Mouse (Mus musculus) retina, postnatal 7 days (tissue): Measurements from ENCODE around the gene Gm43302.
"Not testable (repeated sequence)": the region's sequence is repeated elsewhere in the genome, so short reads cannot be mapped to it uniquely, and the experiment has no call there.

Experiments used
- DNase-seq: peaks from one replicate; pipeline ENCODE4 v3.0.0-alpha.2; 2012; ENCODE audit warnings: low read depth, low spot score

The Gm43302 gene

DNA sequence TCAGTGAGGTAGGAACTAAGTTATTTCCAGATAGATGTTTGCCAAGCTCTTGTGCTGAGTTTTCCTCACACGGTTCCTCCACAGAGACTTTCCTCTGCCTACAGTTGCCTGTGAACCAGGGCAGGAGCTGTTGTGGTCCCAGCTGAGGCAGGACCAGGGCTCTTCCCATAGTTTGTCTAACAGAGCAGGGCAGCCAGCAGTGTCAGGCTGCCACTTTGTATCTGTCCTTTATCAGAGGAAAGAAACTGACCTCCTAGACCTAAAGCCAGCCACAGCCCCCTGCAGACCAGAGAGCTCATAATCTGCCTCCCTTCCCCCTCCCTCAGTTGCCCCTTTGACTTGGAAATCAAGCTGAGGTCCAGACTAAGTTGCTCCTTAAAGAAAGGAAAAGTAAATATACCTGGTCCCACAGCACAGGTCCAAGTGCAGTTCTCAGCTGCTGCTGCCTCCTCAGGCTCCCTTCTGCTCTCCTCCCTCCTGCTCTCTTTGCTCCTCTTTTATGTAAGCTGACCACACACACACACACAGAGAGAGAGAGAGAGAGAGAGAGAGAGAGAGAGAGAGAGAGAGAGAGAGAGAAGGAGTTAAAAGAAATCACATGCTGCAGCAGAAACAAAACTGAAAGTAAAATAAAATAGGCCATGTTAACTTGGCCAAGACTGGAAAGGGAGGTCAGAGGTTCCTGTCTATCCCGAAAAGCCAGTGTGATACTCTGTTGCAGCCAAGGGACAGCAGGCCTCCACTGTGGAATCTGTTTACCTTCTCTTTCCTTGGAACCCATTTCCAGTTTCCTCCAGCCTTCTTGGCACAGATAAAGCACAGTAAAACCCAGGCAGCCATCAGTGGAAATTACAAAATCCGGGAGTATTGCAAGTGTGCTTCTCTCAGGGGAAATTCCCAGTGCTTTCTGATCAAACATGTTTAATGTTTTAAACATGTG, at the start of gene Gm43302, which contains the start of gene Gbp6:
TSS of gene Gm43302 (minus strand) at position 470 of the 940 bp plus-strand sequence.
TSS of gene Gbp6 (minus strand) at position 473 of the 940 bp plus-strand sequence.
- DNase-seq, result not testable (repeated sequence)

DNA sequence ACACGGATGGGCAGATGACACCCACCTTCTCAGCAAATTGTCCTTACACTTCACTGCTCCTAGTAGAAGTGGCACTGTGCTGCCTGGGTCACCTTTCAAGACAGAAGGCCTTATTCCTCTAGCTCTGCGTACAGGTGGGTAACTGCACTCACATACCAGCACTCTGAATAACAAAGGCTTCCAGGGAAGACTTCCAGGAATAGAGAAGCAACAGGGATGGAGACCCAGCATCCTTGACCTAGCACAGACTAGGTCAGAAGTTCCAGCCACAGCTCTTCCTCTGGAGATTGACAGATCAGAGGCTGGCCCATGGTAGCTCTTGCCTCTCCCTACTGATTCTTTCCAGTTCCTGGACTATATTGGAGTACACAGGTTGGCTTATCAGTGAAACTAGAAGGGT, 47.8 kb upstream of the Gm43302 start:
- DNase-seq, result no peak

DNA sequence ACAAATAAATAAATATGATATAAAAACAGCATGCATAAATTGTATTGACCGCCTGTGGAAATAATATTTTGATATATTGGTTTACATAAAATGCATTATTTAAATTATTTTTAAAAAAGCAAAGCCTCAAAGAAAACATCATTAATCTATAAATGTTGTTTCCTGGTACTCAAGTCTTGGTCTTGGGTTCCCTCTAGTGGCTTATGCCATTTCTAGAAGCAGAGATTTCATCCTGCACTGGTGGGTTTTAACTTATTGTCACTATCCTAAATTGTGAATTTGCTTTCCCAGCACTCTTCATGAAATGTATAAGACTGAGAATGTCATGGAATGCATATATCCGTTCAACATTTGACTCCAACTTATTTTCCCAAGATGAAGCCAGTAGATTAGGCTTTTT, 29.0 kb upstream of the Gm43302 start:
- peak; percentile 2 for DNase-seq

DNA sequence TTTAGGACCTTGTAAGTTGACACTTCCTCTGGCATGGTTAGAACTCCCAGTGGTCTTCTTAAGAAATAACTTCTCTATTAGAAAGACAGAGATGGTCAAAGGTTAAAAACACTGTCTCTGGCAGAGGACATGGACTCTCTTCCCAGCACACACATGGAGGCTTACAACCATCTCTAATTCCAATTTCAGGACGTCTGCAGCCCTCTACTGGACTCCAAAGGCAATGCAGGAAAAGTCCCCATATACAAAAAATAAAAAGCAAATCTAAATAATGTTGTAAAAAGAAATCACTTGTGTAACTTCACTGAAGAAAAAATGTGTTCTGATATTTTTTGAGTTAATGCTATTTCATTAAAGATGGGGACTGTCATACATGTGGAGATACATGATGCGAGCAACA, 17.4 kb upstream of the Gm43302 start:
- no peak for DNase-seq

DNA sequence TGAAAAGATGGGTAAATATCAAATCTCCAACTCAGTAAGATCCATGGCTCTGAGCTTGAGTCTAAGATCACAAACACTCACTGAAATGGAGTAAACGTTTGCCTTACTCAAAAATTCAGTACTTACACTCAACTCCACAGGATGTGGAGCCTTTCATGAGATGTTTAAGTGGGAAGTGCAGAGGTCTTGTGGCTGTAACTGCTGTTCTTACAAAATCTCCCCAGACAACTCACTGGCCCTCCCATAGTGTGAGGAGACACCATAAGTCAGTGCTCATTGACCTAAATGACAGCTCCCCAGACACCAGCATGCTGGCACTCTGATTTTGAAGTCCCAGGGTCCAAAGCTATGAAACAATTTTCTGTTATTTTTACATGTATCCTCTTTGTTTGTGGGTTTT, 15.7 kb upstream of the Gm43302 start:
- not testable (repeated sequence) for DNase-seq

DNA sequence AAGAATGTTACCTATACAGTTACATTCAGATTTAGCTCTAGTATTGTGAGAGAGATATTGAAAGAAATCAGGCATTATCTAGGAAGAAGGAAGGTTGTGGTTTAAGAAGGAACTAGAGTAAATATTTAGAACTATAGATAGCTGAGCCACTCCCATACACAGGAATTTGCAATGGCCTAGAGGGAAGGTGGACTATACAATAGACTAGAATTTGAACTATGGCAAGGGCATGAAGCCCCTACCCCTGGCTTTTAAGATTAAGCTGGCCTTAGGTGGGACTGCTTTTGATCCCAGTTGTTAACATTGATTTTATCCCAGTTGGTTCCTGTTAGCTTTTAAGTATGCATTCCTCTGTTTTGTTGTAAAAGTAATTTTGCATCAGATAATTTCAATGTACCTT, 13.5 kb upstream of the Gm43302 start:
- DNase-seq, result not testable (repeated sequence)

DNA sequence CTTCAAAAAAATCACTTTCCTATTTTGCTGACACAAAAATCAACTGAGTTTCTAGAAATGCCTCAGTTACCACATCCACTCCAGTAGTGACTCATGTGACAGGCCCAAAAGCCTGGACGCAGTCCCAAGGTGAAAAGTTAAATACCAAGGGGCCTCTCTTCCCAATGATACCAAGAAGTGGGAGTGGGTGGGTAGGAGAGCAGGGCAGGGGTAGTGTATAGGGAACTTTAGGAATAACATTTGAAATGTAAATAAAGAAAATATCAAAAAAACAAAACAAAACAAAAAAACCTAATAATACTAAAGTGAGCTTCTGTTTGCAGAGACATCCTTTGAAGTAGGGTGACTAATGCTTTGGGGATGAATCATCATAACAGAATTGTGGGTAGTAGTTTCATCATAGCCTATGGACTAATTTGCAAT, 12.7 kb upstream of the Gm43302 start:
- DNase-seq, result no peak

DNA sequence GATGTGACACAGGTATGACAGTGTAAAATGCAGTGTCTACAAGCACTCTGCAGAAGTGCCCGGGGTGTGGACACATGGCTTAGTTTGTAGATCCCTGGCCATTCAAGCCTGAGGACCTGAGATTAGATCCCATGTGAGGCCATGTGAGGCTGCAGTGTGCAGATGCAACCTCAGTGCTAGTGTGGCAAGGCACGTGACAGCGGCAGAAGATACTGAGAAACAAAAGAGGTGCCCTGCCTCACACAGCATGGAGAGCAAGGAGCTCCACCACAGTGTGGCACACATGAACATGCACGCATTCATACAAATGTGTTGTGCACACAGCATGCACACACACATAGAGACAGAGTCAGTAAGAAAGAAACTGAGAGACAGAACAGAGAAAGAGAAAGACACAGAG, 12.2 kb upstream of the Gm43302 start:
- not testable (repeated sequence) for DNase-seq

DNA sequence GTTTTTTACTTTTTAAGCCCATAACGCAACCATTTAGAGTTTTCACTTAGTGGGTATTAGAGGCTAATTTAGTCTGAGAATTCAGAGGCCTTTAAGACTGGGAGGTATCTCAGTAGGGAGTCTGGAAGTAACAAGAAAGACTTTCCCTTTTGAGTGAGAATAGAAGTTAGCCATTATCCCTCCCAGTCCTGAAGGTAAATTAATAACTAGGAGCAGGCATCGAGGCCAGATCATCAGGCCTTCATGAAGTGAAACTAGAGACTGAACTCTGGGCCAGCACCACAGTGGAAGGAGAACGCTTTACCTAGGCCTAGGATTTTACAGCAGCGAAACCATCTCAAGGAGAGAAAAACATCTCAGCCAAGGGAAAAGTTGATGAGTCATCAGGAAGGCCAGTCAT, 8.5 kb upstream of the Gm43302 start:
- DNase-seq, result no peak

DNA sequence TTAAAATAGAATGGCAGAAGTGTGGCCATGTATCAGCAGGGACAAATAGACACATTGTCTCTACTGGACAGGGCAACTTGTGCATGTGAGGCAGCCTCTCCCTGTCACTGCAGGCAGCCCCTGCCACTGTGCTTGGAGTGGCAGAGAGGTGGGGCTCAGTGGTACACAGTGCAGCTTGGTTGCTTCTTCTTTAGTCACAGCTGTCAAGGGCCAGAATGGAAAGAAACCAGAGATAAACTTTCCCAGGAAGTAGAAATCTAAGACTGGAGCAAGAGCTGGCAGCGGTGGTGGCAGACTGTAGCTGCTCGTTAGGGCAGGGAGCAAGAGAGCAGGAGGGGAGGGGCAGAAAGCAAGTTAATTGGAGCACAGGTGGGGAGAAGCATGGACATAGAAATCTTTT, 8.0 kb upstream of the Gm43302 start:
- DNase-seq, result no peak

DNA sequence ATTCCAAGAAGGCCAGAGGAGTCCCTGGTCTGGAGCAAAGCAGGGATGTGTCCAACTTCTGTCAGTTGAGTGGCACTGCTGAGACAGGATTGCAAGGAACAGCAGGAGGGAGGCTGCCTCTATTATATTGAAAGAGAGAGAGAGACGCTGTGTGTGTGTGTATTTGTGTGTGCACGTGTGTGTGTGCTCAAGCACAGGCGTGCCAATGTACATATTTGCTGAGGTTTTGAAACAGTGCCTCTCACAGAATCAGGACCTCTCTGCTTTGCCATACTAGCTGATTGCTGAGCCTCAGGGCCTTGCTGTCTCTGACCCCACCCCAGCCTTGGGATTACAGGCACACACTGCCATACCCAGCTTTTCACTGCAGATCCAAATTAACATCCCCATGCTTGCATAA, 2.3 kb upstream of the Gm43302 start:
- DNase-seq, result no peak

DNA sequence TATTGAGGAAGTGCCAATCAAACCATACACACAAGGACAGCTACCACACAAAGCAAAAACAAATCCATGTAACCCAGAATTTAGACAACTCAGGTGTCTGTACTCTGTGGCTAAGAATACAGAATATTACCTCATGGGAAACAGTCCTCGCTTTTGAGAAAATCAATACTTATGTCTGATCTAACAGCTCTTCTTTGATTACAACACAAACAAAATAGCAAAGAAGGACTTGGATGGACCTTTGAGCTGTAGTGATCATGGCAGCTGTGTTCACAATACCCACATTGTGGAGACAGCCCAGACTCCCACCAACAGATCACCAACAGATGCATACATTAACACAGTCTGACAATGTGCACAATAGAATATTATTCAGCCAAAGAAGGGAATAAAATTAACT, 1.0 kb downstream of the Gm43302 start:
- no peak for DNase-seq

DNA sequence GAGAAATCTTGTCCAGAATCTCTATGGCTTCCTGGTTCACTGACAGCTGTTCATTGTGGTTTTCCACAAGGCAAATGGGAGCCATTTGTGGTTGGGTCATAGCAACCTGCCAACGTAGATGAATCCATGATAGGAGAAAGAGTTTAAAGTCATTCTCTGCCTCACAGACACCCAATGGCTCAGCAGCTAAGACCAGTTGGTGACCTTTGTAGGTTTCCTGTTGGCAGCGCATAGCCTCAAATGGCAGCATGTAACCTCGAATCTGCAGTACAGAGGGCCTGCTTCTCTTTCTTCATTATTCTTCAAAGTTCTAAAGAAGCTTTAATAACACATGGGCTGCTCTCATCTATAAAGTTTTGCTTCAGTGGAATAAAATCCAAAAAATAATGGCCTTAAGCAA, 2.6 kb downstream of the Gm43302 start:
- not testable (repeated sequence) for DNase-seq

DNA sequence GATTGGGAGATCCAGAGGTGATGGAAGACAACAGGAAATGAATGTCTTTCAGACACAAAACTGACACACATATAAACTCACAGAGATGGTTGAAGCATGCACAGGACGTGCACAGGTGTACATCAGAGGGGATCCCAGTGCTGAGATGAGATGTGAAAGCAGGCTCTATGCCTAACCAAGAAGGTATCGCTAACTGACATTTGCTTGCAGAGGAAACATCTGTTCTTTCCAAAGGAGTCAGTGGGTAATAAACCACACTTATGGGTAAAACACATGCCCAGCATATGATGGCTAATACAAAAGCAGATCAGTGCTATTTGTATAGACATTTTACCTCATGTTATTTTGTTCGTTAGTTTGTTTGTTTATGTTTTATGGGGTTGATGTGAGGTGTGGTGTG, 32.8 kb downstream of the Gm43302 start:
- DNase-seq, result not testable (repeated sequence)

DNA sequence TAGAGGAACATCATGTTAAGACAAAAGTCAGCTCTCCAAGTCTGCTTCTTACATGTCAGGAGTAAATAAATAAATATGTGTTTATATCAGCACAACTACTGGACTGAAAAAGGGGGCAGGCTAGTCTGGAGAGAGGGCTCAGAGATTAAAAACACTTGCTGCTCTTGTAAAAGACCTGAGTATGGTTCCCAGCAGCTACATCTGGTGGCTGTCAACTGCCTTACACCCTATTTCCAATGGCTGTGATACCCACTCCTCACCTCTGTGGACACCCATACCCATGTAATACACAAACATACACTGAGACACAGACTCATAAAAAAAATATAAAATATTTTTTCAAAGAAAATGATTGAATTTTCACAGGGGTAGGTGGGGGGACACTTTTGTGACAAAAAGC, 41.0 kb downstream of the Gm43302 start:
- DNase-seq, result no peak

DNA sequence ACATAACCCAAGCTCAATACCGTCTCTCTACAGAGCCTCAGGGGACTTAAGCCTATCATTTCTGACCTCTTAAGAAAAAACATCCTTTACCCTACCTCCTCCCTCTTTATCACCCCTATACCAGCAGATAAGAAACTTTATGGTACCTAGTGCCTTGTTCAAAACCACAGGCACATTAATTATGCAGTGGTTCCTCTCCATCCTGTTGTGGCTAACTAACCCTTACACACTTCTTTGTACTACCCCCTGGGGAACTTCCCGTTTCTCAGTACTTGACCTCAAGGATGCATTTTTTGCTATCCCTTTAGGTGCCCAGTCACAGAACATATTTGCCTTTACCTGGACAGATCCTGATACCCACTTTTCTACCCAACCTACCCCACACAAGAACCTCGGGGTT, 48.8 kb downstream of the Gm43302 start:
- DNase-seq, result not testable (repeated sequence)

DNA sequence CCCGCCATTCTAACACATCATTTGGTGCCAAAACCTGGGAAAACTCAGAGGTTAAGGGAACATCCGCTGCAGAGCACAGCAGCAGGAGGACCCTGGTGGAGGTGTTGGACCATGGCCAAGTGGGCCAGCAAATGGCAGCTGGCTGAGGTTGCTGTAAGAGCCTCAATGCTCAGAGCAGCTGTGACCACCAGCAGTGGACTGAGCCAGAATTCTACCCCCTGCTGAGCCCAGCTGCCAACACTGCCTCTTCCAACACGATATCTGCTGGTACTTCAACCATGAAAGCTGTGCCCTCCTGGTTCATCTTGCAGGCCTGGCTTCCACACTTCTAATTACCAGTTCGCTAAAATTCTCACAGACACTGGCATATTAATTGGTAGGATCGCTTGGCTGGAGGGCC, 52.5 kb downstream of the Gm43302 start:
- not testable (repeated sequence) for DNase-seq

DNA sequence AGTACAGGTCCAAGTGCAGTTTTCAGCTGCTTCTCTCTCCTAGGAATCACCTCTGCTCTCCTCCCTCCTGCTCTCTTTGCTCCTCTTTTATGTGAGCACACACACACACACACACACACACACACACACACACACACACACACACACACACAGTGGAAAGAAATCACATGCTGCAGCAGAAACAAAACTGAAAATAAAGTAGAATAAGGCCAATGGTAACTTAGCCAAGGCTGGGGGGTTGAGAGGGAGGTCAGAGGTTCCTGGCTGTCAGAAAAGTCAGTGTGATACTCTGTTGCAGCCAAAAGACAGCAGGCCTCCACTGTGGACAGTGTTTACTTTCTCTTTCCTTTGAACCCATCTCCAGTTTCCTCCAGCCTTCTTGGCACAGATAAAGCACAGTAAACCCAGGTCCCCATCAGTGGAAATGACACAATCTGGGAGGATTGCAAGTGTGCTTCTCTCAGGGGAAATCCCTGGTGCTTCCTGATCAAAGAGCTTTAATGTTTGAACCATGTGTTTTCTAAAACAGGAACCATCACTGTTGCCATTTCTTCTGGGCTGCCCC, 53.9 kb downstream of the Gm43302 start, which contains the start of gene Gbp10:
TSS of gene Gbp10 (minus strand) at position 51 of the 565 bp plus-strand sequence.
- DNase-seq, result not testable (repeated sequence)

DNA sequence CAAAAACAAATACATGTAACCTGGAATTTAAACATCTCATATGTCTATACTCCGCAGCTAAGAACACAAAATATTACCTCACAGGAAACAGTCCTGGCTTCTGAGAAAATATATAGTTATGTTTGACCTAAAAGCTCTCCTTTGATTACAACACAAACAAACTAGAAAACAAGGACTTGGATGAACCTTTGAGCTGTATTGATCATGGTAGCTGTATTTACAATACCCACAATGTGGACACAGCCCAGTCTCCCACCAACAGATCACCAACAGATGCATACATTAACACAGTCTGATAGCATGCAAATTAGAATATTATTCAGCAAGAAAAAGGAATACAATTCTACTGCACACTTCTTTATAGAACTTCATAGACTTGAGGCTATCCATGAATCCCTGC, 55.1 kb downstream of the Gm43302 start:
- not testable (repeated sequence) for DNase-seq

DNA sequence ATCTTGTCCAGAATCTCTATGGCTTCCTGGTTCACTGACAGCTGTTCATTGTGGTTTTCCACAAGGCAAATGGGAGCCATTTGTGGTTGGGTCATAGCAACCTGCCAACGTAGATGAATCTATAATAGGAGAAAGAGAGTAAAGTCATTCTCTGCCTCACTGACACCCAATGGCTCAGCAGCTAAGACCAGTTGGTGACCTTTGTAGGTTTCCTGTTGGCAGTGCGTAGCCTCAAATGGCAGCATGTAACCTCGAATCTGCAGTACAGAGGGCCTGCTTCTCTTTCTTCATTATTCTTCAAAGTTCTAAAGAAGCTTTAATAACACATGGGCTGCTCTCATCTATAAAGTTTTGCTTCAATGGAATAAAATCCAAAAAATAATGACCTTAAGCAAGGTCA, 57.5 kb downstream of the Gm43302 start:
- not testable (repeated sequence) for DNase-seq

DNA sequence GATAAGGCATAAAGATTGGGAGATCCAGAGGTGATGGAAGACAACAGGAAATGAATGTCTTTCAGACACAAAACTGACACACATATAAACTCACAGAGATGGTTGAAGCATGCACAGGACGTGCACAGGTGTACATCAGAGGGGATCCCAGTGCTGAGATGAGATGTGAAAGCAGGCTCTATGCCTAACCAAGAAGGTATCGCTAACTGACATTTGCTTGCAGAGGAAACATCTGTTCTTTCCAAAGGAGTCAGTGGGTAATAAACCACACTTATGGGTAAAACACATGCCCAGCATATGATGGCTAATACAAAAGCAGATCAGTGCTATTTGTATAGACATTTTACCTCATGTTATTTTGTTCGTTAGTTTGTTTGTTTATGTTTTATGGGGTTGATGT, 84.5 kb downstream of the Gm43302 start:
- DNase-seq, result not testable (repeated sequence)

DNA sequence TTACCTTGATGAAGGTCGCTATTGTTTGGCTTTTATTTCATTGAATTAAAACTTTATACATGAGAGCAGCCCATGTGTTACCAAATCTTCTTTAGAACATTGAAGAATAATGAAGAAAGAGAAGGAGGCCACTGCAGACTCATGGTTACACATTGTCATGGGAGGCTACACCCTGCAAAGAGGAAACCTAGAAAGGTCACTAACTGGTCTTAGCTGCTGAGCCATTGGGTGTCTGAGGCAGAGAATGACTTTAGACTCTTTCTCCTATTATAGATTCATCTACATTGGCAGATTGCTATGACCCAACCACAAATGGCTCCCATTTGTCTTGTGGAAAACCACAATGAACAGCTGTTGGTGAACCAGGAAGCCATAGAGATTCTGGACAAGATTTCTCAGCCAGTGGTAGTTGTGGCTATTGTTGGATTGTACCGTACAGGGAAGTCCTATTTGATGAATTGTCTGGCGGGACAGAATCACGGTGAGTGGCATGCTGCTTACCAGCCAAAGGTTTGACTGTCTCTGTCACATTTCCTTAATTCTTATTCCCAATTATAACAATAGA, 92.6 kb downstream of the Gm43302 start:
- DNase-seq, result not testable (repeated sequence)
